Mouse (Mus musculus): ENCODE measurements around the gene Btbd19. TPM values are rescaled to one million over a fixed set of nuclear protein-coding genes. Genes with fewer than 3 reads are reported as not detected.

Gene Btbd19
- total RNA-seq, 2 experiments from 2014 or later, result 2.0 to 2.4 TPM

GRCm38 (mm10) chr4:117138295-117139216 is 13.0 kb upstream of the Btbd19 start:
- intact Hi-C loops (cut with DNase I), result loop anchor here (2.0 kb wide), 1 partner anchor 136 kb away; no protein-coding TSS in a partner anchor
- DNase-seq, result no peak

- intact Hi-C loops (cut with DNase I), result no loop called here
- DNase-seq, result no peak
Observed at GRCm38 (mm10) chr4:117136034-117136433, 10.5 kb upstream of the Btbd19 start.

GRCm38 (mm10) chr4:117134601-117134995 is 9.1 kb upstream of the Btbd19 start:
- DNase-seq, result no peak
- intact Hi-C loops (cut with DNase I), result loop anchor here (5.0 kb wide), 1 partner anchor 307 kb away; no protein-coding TSS in a partner anchor

GRCm38 (mm10) chr4:117133817-117134600 is 8.5 kb upstream of the Btbd19 start, which contains the start of gene Plk3:
Gene Plk3, minus strand, starts transcription at chr4:117133963.
- DNase-seq, result peak; percentile 93 to 98
- intact Hi-C loops (cut with DNase I), result loop anchor here (5.0 kb wide), 1 partner anchor 307 kb away; no protein-coding TSS in a partner anchor

- intact Hi-C loops (cut with DNase I), result loop anchor here (5.0 kb wide), 1 partner anchor 306 kb away; no protein-coding TSS in a partner anchor
- no peak for DNase-seq
Observed at GRCm38 (mm10) chr4:117133366-117133796, 7.9 kb upstream of the Btbd19 start.

GRCm38 (mm10) chr4:117132794-117133143 is 7.2 kb upstream of the Btbd19 start:
- intact Hi-C loops (cut with DNase I), result loop anchor here (5.0 kb wide), 1 partner anchor 305 kb away; no protein-coding TSS in a partner anchor
- DNase-seq, result no peak

GRCm38 (mm10) chr4:117131890-117132793 is 6.6 kb upstream of the Btbd19 start:
- DNase-seq, result no peak
- intact Hi-C loops (cut with DNase I), result loop anchor here (5.0 kb wide), 1 partner anchor 305 kb away; no protein-coding TSS in a partner anchor

- DNase-seq, result no peak
- intact Hi-C loops (cut with DNase I), result loop anchor here (5.0 kb wide), 1 partner anchor 304 kb away; no protein-coding TSS in a partner anchor
Observed at GRCm38 (mm10) chr4:117131198-117131597, 5.7 kb upstream of the Btbd19 start.

- DNase-seq, result no peak
- intact Hi-C loops (cut with DNase I), result loop anchor here (5.0 kb wide), 1 partner anchor 303 kb away; no protein-coding TSS in a partner anchor
Observed at GRCm38 (mm10) chr4:117130790-117131189, 5.3 kb upstream of the Btbd19 start.

- intact Hi-C loops (cut with DNase I), result no loop called here
- DNase-seq, result no peak
Observed at GRCm38 (mm10) chr4:117127991-117128686, 2.6 kb upstream of the Btbd19 start.

- intact Hi-C loops (cut with DNase I), result no loop called here
- no peak for DNase-seq
Observed at GRCm38 (mm10) chr4:117126675-117127290, 1.3 kb upstream of the Btbd19 start, which contains the start of gene Tctex1d4. Gene Tctex1d4, plus strand, starts transcription at chr4:117126794.

GRCm38 (mm10) chr4:117125910-117126674 is 567 bp upstream of the Btbd19 start:
- intact Hi-C loops (cut with DNase I), result no loop called here
- DNase-seq, result peak; percentile 68 to 80

- intact Hi-C loops (cut with DNase I), result loop anchor here (5.0 kb wide), 1 partner anchor 122 kb away; no protein-coding TSS in a partner anchor
- DNase-seq, result peak in 1 of 2 experiments; percentile 35
Observed at GRCm38 (mm10) chr4:117124518-117125347, 792 bp downstream of the Btbd19 start.

- intact Hi-C loops (cut with DNase I), result loop anchor here (5.0 kb wide), 1 partner anchor 122 kb away; no protein-coding TSS in a partner anchor
- no peak for DNase-seq
Observed at GRCm38 (mm10) chr4:117124218-117124517, 1.4 kb downstream of the Btbd19 start.

GRCm38 (mm10) chr4:117123546-117124217 is 1.8 kb downstream of the Btbd19 start:
- intact Hi-C loops (cut with DNase I), result loop anchor here (5.0 kb wide), 1 partner anchor 121 kb away; no protein-coding TSS in a partner anchor
- DNase-seq, result no peak

- intact Hi-C loops (cut with DNase I), result loop anchor here (5.0 kb wide), 1 partner anchor 120 kb away; no protein-coding TSS in a partner anchor
- DNase-seq, result no peak
Observed at GRCm38 (mm10) chr4:117122209-117122608, 3.3 kb downstream of the Btbd19 start.

Measured in gastrocnemius, postnatal 36 days (tissue).